Mouse (Mus musculus) induced T-regulatory cell, adult 2 months (primary cell): ENCODE measurements around the gene Scamp4.

ENCODE experiments used
- DNase-seq: peaks from one replicate; pipeline ENCODE4 v3.0.0-alpha.2; 2012; ENCODE audit warnings: low read depth

Scamp4 gene

DNA sequence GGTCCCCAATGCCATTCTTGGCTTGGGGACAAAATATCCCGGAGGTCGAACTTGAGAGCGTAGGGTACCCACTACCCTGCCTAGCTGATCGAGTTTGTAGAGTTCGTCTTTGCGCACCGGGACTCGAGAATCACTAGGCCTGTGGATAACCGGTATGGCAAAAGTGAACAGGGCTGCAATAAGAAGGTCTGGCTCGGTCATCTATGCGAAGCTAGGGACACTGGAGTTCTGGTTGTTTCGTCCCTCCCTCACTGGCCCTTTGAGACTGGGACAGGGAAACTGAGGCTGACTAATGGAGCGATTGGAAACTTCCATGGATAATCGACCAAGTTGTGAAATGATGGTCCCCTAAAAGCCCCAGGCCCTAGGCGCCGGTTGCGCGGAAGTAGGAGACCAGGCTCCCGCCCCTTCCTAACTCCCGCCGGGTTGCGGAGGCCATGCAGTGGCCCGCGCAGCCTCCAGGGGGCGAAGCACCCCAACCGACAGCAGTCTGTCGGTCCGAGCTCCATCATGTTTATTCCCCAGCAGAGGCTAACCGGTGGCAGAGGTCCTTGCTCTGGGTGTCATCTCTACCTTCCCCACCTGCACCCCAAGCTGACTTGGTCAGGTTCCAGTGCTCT, 24.4 kb upstream of the Scamp4 start:
- peak; percentile 94 for DNase-seq

DNA sequence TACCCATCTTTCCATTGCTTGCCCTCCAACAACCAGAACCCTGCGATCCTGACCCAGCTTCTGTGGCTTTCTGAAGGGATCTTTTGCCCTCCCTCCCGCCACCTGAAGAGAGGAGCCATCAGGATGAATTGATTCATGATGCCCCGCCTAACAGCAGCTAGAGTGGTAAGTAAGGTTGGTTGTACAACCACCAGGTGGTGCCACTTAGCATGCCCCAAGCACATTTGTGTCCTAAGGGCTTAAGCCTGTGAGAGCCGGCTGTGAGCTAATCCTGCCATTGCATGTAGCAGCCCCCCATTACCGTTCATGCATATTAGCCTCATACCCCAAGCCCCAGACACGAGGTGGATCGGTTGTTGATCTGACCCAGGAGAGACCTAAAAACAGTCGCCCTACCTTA, 23.8 kb upstream of the Scamp4 start:
- DNase-seq: peak; percentile 94

GRCm38 (mm10) chr10:80583047-80583446, 19.6 kb upstream of the Scamp4 start:
- DNase-seq: no peak

DNA sequence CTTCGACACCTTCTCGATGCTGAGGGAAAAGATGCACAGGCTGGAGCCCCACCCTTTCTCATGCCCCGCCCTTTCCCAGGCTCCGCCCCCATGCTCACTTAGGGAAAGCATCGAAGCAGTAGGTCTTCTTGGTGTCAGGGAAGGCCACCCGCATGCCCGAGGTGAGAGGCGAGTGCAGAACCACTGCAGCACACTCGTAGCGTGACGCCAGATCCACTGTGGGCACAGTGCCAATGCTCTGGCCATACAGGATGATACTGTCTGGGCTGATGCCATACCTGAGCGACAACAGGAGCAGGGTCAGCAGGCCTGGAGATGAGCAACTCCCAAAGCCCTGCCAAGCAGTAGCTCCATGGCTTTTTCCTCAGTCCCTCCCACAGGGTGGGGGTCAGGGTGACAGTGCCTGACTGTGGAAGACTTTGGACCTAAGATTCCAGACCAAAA, 18.6 kb upstream of the Scamp4 start:
- DNase-seq: no peak

DNA sequence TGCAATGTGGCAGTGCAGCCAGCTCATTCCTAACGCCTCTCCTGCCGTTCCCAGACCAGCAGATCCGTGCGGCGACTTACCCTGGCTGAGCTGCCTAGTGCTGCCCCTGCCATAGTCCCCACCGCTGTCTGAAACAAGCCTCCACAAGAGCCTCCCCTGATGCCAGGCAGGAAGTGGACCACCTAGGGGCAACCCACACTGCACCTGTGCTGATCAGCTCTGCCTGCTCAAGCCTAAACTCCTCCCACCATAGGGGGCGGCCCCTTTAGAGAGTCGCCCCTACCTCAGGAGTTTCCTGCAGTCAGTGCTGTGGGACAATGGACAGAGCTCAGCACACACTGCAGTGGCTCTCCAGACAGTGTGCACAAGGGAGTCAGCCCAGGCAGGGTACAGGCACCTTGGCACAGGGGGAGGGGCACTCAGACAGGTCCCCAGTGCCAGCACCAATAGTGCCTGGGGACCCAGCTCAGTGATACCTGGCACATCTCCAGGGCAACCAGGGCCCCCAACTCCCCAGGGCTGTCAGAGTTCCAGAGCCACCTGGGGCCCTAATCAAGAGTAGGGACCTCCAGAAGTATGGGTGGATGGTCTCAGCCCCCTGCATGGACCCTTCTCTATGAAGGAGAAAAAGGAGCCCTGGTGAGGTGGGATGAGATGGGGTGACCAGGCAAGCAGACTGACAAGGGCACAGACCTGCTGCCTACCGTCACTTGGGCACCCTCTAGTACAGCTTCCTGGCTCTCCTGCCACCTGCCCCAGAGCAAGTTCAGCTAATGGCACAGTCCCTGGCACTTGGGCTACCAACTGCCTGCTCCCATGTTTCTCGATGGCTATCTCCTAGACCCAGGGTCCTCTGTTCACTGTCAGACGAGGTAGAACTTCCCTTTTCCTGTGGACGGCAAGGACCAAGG, 17.8 kb upstream of the Scamp4 start:
- no peak for DNase-seq

- no peak for DNase-seq
Observed at GRCm38 (mm10) chr10:80585581-80585980, 17.1 kb upstream of the Scamp4 start.

GRCm38 (mm10) chr10:80586407-80587304, 16.0 kb upstream of the Scamp4 start:
- DNase-seq: no peak

GRCm38 (mm10) chr10:80587305-80587657, 15.4 kb upstream of the Scamp4 start:
- no peak for DNase-seq

- peak; percentile 75 for DNase-seq
Observed at GRCm38 (mm10) chr10:80589127-80589878, 13.4 kb upstream of the Scamp4 start.

DNA sequence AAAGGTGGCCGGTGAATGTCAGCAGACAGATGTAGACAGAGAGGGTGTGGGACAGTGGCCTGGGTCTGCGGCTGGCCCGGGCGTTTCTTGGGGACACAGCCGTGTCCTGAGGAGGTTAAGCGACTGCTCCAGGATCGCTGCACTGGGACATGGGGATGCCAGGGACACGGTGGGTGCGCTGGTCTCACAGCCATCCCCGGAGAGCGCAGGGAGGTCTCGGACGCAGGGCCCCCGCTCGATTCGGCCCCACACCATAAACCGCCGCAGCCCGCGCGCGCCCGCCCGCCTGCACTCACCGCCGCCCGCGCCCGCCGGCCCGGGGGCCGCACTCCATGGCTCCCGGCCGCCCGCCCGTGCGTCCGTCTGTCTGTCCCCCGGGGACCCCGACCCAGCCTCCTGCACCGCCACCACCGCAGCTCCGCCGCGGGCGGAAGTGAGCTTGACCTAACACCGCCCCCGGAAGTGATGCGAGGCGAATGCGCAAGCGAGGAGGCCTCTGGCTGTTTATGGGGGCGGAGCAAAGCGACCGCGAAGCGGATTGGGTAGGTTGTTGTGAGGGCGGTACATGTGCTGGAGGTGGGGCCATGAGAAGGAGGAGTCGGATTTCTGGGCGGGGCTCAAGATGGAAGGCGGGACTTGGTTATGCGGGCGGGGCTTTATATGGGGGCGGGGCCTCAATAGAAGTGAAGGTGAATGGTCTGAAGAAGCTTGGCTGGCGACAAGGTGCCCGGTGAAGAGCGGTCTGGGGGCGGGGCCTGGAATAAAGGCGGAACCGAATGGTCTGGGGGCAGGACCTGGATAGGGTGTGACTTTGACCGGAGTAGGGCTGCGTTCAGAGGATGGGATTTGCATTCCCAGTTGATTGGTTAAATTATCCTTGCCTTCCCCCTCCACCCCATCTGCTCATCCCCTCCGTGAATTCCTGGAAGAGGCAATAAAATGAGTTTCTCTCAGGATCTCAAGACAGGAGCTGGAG, 12.5 kb upstream of the Scamp4 start, which contains the start of gene Abhd17a:
TSS of gene Abhd17a (minus strand) at position 463 of the 976 bp plus-strand sequence.
- DNase-seq: peak; percentile 99

GRCm38 (mm10) chr10:80596318-80596717, 6.4 kb upstream of the Scamp4 start:
- DNase-seq: no peak

DNA sequence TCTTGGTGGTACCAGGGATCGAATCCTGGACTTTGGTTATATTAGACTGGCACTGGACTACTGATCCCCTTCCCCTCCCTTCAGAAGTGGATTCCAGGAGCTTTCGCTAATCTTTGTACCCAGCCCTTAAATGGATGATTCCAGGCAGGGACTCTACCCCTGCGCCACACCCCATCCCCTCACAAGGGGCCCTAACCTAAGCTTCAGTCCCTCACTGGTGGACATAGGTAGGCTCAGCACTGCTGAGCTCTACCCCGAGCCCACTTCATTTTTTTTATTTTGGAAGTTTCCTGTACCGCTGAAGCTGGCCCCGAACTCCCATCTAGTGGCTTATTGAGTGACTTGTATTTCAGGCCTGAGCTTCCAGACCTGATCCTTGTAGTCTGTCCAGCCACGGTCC, 692 bp downstream of the Scamp4 start:
- DNase-seq: no peak

DNA sequence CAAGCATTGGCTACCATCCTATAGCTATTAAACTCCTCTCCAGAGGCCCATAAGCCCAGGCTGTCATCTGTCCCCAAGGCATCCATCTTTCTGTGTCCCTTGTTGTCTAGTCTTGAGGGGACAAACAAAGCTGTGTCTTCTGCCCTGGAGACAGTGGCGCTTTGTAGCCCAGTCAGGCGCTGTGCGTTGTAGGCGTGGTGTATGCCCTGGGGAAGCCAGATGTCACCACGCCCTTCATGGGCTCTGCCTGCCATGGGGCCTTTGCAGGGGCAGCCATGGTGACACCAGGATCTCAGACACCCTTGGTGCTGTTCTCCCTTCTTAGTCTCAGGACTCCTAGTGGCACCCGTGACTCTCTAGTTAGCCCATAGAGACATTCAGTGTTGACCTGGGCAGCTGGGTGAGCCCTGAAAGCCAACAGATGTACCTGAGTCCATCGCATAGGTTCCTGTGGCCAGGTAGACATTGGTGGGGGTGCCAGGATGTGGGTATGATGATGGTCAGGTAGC, 1.4 kb downstream of the Scamp4 start:
- peak; percentile 62 for DNase-seq

DNA sequence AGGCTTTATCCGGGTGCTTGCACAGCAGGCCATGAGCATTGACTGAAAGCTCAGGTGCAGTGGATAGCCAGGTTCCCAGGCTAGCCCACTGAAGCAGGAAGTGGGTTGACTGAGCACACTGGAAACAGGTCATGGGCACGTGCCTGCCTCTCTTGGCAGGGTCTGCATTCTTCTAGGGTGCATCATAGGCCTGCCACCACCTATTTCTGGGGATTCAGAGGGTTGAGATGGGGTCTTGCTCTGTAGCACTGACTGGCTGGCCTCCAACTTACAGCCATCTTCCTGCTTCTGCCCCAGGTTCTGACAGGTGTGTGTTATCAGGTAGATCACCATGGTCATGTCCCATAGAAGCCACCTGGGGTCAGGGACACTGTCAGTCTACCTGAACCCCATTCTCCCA, 2.3 kb downstream of the Scamp4 start:
- DNase-seq: peak; percentile 32

DNA sequence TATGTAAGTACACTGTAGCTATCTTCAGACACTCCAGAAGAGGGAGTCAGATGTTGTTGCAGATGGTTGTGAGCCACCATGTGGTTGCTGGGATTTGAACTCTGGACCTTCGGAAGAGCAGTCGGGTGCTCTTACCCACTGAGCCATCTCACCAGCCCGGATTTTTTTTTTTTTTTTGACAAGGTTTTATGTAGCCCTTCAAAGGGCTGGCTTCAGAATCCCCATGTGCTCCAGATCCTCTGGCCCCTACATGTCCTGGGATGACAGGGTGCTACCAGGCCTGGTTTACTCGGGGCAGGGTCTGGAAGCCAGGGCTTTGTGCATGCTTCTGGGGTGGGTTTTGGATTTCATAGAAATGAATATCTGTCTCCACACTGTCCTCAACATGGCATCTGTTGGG, 3.0 kb downstream of the Scamp4 start, which contains the start of gene Gm49322:
TSS of gene Gm49322 (plus strand) at position 301 of the 400 bp plus-strand sequence.
- peak; percentile 9 for DNase-seq

DNA sequence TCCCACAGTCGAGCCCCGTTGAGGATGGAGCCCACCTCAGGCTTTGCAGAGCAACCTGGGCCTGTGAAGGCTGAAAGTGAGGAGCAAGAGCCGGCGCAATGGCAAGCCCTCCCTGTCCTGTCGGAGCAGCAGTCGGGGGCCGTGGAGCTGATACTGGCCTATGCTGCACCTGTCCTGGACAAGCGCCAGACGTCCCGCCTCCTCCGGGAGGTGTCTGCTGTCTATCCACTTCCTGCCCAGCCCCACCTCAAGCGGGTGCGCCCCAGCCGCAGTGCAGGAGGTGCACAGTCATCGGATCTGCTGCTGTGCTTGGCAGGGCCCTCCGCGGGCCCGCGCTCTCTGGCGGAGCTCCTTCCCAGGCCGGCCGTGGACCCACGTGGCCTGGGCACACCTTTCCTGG, 3.6 kb downstream of the Scamp4 start:
- peak; percentile 83 for DNase-seq

DNA sequence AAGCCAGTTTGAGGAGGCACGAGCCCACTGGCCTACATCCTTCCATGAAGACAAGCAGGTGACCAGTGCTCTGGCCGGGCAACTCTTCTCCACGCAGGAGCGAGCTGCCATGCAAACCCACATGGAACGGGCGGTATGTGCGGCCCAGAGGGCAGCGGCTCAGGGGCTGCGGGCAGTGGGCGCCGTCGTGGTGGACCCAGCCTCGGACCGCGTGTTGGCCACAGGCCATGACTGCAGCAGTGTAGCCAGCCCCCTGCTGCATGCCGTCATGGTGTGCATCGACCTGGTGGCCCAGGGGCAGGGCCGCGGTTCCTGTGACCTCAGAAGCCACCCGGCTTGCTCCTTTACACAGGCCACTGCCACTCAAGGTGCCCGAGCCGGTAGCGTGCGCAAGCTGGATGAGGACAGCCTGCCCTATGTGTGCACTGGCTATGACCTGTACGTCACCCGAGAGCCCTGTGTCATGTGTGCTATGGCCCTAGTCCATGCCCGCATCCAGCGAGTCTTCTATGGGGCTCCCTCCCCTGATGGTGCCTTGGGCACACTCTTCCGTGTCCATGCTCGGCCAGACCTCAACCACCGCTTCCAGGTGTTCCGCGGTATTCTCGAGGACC, 4.2 kb downstream of the Scamp4 start:
- no peak for DNase-seq

DNA sequence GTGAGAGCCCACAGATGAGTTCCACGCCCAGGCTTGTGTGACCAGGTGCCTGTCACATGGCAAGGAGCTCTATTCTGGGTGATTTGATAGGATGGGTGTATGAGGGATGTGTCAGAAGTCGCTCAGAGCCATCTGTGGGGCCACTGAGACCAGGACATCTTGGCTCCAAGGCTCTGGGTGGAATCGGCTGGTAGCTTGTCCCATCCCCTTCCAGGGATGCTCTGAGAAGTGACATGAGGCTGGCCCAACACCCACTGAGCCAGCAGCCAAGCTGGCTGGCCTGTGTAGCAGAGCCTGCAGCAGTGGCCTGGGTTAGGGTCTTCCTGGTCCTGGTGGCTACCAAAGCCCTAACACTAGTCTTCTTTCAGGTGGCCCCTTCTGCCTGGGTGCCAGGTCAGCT, 5.8 kb downstream of the Scamp4 start:
- no peak for DNase-seq

GRCm38 (mm10) chr10:80609269-80609924, 6.7 kb downstream of the Scamp4 start:
- no peak for DNase-seq
